Mouse (Mus musculus): Measurements from ENCODE around the gene Shisa7.

Gene Shisa7

DNA sequence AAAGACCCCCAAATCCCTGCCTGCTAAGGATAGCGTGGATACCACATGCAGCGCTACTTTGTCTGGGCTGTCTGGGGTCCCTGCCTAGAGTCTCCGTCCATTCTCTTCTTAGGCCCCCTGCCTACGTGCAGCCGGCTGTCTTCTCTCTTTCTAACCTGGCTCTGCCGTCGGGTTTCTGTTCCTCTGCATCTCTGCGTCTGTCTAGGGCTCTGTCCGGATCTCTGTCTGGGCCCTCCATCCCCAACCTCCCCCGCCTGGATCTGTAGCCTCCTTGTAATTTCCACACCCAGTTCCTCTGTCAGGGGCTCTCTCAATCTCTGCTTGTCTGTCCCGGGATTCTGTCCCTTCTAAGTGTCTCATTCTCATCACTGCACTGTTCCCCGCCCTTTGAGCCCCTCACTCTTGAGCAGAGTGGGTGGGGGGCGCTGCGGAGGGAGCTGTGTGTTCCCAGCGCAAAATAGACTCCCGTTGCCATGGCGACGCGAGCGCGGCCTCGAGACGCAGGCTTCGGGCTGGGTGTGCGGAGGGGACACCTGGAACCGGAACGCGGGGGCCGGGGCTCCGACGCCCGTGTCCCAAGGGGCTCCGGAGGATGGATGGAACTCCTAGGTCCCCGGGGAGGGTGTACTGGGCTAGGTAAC, 772 bp downstream of the Shisa7 start:
- WGBS, result 1% methylated on average over 34 of the region's 34 CpGs

DNA sequence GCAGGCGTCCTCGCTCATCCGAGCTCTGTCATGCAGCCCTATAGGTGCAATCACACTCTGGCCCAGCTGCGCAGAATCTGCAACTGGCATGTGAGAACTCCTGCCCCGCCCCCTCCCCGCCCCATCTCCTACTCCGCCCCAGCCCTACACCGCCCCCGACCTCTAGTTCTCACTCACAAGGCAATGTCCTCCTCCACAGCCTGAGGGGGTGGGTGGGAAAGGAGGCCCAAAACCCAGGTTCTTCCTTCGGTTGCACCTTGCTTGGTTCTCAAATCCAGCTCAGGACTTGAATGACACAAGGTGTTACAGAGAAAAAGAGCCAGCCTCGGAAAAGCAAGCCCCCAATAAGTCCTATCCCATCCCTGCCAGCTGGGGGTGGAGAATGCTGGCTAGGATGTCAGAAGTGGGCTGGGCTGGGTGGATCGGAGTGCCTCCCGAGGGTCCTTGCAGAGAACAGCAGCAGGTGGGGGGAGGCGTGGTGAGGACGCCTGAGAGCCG, 1.8 kb downstream of the Shisa7 start:
- WGBS, result under 1% methylated on average over 16 of the region's 16 CpGs

DNA sequence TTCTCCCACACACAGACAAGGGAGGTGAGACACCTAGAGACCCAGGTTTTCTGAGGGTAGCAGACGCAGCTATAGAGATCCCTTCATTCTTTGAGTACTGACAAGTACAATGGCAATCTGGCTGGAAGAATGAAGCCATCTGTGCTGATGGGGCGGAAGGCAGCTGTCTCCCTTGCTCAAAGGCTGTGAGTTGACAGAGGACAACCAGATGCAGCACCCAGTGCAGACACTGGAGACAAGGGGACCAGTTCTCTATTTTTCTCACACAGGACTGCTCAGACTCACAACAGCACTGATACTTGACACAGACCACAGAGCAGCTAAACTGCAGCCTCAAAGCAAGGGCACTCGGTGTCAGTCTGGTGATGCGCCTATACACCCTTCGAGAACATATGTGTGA, 2.4 kb downstream of the Shisa7 start:
- WGBS, result 29% methylated on average over 5 of the region's 5 CpGs

DNA sequence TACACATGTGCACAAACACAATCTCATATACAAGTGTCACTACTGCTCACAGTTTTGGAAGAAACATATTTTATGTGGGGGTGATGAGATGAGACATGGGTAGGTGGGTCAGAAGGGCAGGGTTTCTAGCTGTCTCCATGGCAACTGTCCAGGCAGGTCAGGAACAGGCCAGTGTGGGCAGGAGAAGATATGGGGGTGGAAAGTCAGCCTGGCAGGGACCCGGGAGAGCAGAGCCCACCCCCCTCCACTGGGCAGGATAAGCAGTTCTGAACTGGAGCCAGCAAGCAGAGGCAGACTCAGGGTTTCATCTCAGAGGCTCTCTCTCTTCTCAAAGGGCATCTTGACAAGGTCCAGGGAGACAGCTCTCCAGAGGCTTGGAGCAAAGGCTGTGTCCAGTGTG, 6.9 kb downstream of the Shisa7 start:
- 13% methylated on average over 1 of the region's 1 CpGs for WGBS

DNA sequence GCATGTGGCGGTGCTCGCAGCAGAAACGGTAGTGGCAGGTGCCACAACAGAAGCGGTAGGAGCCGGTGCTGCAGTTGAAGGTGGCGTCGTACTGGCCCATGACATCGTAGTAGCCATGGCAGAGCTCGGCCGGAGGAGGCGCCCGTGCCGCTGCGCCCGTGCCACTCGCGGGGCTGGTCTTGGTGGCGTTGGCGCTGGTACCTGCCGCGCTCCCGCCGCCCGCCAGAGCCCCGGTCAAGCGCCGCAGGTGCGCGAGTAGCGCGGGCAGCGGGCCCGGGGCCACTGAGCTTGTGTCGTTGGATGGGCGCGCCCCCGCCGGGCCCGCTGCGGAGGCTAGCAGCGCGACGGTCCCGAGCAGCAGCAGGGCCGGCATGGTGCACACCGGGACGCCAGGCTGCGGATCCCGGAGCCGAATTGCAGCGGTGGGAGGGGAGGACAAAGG, 8.1 kb downstream of the Shisa7 start:
- WGBS, result under 1% methylated on average over 50 of the region's 51 CpGs

DNA sequence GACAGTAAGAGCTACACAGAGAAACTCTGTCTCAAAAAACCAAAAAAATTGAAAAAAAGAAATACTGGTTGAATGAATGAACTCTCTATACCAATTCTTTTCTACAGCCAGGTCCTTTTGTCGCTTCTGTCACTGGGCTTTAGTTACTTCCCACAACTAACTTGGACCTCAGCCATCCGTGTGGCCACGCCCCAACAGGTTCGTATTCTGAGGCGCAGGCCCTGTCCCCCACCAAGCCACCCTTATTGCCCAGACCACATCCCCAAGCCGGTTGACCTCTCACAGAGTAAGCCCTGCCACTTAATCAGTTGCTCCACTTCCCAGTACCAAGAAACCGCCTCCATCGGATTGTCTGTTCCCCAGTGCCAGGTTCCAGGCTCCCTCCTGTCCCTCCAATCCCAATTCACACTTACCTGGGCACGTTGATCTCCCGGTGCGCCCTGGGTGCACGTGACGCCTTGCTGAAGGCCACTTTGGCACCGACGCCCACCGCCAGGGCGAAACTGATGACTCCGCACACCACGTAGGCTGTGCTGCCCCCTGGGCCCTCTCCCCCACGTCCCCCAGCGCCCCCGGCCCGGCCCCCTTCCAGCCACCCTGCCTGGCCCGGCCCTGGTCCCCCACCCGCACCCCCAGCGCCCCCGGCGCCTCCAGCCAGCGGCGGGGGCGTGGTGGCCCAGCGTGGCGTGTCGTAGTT, 8.7 kb downstream of the Shisa7 start:
- WGBS, result 18% methylated on average over 34 of the region's 34 CpGs

DNA sequence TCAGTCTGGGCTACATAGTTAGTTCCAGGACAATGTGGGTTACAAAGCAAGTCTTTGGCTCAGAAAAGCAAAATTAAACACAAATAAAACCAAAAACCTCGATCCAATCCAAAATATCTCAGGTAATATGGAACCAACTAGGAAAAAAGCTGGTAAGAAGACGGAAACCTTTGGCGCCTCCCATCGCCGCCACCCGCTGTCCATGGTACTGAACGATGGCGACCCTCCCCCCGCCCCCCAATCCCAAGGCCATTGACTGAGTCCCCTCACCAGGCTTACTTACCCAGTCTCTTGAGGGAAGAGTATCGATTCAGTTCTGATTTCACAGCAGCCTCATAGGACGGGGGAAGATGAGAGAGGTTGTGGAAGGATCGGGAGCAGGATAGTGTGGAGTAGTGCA, 14.0 kb downstream of the Shisa7 start:
- 33% methylated on average over 12 of the region's 12 CpGs for WGBS

DNA sequence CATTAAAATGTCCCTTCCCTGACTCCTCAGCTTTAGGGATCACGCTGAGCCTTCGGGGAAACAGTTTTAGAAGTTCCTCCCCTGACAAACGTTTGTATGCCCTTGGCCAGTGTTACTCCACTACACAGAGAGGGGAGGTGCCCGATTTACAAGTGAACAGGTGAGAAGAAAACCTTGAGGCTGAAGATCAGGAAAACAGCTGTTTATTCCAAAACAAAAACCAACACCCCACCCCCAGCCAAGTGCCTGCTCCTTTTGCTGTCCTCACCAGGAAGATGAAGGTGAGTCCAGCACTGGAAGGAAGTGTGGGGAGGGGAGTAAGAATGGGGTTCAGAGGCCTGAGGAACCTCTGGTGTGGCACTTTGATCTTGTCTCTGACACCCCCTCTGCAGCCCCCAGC, 19.1 kb downstream of the Shisa7 start:
- 64% methylated on average over 4 of the region's 4 CpGs for WGBS

DNA sequence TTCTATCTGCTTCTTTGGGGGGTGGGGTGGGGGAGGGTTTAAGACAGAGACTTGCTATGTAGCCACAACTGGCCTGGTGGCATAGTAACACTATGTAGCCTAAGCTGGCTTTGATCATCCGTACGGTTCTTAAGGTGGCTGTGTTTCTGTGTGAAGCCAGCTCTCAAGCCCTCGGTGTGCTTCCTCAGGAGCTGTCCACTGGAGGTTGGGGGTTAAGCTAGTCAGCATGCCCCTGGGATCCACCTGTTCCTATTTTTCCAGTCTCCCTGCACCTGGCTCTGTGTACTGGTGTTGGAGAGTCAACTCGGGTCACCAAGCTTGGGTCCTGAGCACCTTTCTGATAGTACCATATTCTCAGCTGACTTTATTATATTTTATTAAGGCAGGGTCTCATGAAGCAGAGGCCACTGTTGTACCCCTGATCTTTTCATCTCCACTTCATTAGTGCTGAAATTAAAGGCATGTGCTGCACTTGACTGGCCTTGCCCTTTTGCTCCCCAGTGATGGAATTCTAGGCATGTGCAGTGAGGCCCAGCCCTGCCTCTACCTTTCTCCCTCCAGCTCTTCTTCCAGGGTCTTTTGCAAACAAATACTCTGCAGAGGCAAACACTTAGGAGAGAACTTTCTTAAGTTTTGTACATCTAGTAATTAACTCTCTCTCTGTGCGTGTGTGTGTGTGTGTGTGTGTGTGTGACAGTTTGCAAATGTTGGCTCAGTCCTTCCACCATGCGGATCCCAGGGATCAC, 22.2 kb downstream of the Shisa7 start:
- WGBS, result 74% methylated on average over 6 of the region's 6 CpGs

DNA sequence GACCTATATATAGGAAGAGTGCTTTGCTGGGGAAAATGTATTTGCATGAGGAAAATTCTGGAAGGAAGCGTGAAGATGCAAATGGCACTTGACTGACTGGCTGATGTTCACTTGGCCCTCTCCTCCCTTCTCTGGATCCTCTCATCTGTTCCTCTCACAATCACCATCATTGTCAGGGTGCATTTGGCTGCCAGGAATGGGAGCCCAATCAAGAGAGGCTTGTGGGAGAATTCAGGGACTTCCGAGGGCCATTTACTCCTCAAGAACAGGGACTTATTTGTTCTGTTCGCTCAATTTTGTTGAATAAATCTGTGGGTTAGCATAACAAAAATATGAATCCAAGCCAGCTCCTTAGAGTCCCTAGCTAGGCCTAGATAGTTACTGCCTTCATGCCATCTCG, 22.8 kb downstream of the Shisa7 start:
- WGBS, result 37% methylated on average over 4 of the region's 4 CpGs

DNA sequence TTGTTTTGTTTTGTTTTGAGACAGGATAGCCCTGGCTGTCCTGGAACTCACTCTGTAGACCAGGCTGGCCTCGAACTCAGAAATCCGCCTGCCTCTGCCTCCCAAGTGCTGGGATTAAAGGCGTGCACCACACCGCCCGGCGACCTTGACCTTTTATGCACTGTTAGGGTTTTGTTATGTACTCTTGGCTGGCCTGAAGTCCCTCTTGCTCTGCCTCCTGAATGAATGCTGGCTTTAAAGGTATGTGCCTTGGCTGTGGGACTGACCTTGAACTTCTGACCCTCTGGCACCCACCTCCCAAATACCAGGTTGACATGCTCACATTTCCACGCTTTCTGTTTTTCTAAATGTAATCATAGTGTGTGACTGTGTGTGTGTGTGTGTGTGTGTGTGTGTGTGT, 23.6 kb downstream of the Shisa7 start:
- 88% methylated on average over 7 of the region's 7 CpGs for WGBS

DNA sequence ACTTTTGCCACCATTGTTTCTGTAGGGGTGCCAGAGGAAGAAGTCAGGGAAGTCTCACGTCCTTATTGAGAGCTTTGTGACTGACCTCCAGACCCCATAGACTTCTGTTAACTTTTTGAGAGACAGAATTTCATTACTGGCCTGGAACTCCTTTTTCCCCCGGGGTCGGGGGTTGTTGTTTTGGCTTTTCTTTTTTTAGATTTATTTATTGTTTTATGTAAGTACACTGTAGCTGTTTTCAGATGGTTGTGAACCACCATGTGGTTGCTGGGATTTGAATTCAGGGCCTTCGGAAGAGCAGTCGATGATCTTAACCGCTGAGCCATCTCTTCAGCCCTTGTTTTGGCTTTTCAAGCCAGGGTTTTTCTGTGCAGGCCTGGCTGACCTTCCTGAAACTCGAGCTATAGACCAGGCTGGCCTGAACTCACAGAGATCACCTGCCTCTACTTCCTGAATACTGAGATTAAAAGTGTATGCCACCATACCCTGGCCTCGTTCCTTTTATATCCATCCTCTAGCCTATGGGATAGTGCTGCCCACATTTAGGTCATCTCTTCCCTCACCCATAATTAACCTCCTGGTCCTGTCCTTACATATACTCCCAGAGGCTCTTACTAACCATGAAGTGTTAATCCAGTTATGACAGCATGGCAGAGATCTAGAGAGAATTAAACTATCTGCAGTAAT, 31.2 kb downstream of the Shisa7 start:
- 20% methylated on average over 8 of the region's 8 CpGs for WGBS

DNA sequence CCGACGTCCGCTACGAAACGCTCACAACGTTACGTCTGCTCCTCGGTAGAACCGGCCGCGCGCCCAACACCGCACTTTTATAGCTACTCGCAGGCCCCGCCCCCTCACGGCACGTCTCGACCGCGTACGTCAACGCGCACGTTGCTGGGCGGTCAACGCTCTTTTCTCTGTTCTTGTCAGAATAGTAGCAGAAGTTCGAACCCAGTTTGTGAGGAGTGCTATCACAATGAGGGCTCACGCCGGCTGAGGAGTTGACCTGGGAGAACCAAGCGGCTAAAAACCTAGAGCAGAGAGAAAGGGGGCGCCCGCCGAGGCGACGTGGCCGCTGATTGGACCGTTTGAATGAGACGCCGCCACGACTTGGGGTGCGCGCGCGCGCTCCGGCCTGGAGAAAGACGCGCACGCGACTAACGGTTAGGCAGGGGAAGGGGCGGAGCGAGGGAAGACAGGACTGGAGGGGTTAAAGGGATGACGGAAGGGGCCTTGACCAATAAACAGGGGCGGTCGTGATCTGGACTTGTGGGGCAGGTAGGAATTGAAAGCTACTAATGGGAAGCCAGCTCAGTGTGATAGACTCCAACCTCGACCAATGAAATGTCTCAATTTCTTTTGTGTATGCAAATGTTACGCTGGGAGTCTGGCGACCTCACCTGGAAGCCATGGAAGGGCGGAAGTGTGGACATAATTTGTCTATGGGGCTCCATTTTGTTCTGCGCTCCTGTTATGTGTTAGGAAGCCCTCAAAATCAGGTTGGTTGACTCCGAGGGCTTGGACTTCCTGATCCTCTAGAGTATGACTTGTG, 32.0 kb downstream of the Shisa7 start, which contains the start of gene Ube2s:
TSS of gene Ube2s (minus strand) at position 288 of the 802 bp plus-strand sequence.
- WGBS, result under 1% methylated on average over 62 of the region's 62 CpGs

DNA sequence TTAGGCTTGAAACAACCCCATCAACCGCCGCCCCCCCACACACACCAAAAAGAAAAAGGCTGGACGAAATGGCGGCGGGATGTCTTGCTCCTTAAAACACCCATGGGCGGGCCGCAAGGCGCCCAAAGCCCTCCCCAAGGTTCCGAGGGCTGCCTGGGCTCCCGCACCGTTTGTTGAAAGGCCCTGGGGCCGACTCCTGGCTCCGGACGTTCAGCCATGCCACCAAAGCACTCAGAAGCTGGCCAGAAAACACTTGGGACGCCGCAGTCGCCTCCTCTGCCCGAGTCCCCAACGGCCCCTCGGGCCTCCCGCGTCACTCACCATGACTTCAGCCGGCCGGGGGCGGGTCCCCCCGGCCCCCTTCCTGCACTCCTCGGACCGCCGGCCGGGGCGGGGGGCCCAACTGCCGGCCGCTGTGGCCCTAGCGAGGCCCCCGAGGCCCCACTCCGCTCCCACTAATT, 32.6 kb downstream of the Shisa7 start:
- WGBS, result 2% methylated on average over 36 of the region's 36 CpGs

DNA sequence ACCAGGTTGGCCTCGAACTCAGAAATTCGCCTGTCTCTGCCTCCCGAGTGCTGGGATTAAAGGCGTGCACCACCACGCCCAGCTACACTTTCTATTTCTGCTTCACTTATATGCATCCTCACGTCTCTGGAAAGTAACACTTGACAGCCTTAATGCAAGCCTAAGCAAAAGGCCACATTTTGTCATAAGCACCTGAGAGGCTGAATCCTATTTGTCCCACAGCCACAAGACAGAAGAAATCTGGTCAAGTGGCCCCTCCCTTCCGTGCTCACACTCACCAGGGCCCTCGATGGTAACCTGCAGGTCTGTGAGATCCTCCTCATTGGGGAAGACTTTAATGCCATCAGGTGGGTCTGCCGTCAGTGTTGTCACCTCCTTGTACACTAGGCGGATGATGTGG, 33.4 kb downstream of the Shisa7 start:
- 26% methylated on average over 10 of the region's 10 CpGs for WGBS

DNA sequence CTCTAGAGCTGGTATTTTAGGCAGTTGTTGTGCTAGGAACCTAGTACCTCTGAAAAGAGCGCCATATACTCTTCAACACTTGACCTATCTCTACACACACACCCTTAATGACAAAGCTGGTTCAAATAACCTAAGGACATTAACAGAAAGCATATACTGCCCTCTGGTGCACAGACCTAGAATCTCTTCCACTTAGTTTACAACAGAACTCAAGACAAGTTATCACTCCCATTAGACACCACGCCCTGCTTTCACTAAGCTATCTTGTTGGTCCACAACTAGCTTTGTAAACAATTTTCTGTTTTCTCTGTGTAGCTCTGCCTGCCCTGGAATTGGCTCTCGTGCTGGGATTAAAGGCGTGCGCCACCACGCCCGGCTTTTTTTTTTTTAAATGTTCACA, 37.8 kb downstream of the Shisa7 start:
- 87% methylated on average over 7 of the region's 7 CpGs for WGBS

DNA sequence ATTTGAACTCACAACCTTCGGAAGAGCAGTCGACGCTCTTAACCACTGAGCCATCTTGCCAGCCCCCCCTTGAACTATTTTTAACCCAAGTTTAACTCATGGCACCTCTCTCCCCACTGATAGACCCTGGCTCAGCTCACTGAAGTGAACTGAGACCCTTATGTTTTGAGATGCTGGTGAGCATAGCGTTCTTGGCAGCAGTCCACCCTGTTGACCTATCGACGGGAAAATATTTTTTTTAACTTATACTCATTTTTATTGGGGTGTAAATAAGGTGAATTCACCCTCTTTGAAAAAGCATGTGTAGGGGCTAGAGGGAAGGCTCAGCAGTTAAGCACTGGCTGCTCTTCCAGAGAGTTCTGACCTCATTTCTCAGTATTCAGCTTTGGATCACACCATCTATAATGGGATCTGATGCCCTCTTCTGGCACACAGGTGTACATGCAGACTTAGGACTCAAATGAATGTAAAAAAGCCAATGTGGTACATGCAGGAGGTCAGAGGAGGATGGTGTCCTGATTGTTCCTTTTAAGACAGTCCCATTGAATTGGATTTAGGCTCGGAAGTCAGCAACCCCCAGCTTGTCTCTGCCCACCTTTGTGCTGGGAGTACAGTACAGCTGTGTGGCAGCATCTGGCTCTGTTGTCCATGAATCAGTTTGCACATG, 48.6 kb downstream of the Shisa7 start:
- WGBS, result 58% methylated on average over 7 of the region's 7 CpGs

DNA sequence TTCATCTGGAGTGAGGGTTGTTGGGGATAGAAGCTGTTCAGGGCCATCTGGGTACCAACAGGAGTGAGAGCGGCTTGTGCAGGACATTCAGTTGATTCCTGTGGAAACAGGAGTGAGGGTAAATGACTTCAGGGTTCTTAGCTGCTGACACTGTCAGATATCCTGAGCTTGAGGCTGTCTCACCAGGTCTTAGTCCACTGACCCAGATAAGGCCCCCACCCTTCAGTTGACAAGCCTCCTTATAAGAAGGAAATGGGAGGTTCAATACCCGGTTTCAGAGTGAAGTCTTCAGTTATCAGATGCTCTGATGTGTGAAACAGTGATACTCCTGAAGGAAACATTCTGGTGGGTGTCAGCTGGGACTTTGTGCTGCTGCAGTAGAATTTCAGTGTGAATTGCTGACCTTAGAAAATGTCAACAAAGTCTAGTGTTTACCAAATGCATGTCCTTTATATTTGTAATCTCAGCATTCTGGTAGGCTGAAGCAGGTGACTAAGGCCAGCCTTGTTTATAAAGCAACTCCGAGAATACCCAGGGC, 49.8 kb downstream of the Shisa7 start:
- 72% methylated on average over 3 of the region's 3 CpGs for WGBS

DNA sequence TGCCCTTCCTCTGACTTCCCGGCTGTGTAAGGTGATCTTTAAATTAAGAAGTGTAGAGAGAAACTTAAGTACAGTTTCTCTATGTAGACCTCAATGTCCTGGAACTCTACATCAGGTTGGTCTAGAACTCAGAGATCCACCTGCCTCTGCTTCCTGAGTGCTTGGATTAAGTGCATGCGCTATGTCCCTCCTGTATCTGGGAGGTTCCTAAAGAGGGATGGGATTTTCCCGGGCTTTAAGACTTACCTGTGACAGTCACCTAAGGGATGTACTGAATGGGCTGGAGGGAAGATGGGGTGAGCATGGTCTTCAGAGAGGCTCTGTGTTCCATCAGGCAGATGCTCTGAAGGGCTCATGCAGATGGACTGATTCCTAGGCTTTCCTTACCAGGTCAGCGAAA, 50.8 kb downstream of the Shisa7 start:
- 34% methylated on average over 4 of the region's 4 CpGs for WGBS

DNA sequence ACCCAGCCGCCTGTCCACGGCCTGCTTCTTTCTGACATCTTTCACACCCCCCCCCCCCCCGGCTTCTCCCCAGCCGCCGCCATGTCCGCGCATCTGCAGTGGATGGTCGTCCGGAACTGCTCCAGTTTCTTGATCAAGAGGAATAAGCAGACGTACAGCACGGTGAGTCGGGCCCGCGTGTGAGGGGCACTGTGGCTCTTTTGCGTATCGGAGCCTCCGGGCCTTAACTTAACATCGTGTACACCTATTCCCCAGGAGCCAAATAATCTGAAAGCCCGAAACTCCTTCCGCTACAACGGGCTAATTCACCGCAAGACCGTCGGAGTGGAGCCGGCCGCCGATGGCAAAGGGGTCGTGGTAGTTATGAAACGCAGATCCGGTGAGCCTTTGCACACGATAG, 51.2 kb downstream of the Shisa7 start:
- under 1% methylated on average over 31 of the region's 31 CpGs for WGBS
